Mouse (Mus musculus): ENCODE results near the gene Cdh12.

DNA sequence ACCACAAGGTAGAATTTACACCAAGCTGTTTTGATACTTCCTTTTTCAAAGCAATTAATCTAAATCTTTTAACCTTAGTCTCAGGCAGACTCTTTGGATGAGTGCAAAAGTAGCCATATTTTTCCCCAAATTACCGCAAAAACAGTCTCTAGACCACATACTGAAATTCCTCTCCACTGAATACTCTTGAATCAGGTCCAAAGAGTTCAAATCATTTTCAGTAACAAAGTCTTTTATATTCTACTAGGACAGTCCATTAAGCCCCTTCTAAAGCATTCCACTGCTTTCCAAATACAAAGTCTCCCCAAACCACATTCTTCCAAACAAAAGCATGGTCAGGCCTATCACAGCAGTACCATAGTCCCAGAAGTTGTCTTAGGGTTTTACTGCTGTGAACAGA, 848.0 kb downstream of the Cdh12 start:
- no peak for TF ChIP-seq MAX (IDR thresholded peaks at IDR 0.05)
- no peak for TF ChIP-seq MYOD1 (IDR thresholded peaks at IDR 0.05; ENCODE audit: control insufficient read depth, insufficient read length, low read depth)
- no peak for TF ChIP-seq CTCF (IDR thresholded peaks at IDR 0.05; ENCODE audit: control insufficient read depth, insufficient read depth, insufficient read length)
- no peak for TF ChIP-seq CEBPB (IDR thresholded peaks at IDR 0.05; ENCODE audit: low read depth)
- TF ChIP-seq USF1 (IDR thresholded peaks at IDR 0.05; ENCODE audit: low read depth) = no peak
- TF ChIP-seq MYOG (IDR thresholded peaks at IDR 0.05; ENCODE audit: control insufficient read depth, extremely low read depth, insufficient read length) = no peak
- no peak for TF ChIP-seq FOSL1 (IDR thresholded peaks at IDR 0.05; ENCODE audit: insufficient read depth, low read length, poor library complexity, severe bottlenecking)

Measured in C2C12 (cell line).